Mouse (Mus musculus): ENCODE results near the gene Rbfox1.

The Rbfox1 gene

GRCm38 (mm10) chr16:7099506-7100300 lies 1214.5 kb downstream of the Rbfox1 start:
- peak; percentile 76 for DNase-seq

- DNase-seq = peak; percentile 41
Observed at GRCm38 (mm10) chr16:7102486-7102885, 1217.3 kb downstream of the Rbfox1 start.

GRCm38 (mm10) chr16:7103301-7103700 lies 1218.1 kb downstream of the Rbfox1 start:
- no peak for DNase-seq

GRCm38 (mm10) chr16:7106450-7107015 lies 1221.4 kb downstream of the Rbfox1 start:
- DNase-seq = no peak

- DNase-seq = no peak
Observed at GRCm38 (mm10) chr16:7115945-7116344, 1230.8 kb downstream of the Rbfox1 start.

GRCm38 (mm10) chr16:7129591-7129990 lies 1244.4 kb downstream of the Rbfox1 start:
- no peak for DNase-seq

GRCm38 (mm10) chr16:7132434-7132833 lies 1247.3 kb downstream of the Rbfox1 start:
- DNase-seq = no peak

- DNase-seq = no peak
Observed at GRCm38 (mm10) chr16:7136971-7137370, 1251.8 kb downstream of the Rbfox1 start.

GRCm38 (mm10) chr16:7139480-7139879 lies 1254.3 kb downstream of the Rbfox1 start:
- no peak for DNase-seq

GRCm38 (mm10) chr16:7140909-7141308 lies 1255.8 kb downstream of the Rbfox1 start:
- no peak for DNase-seq

- no peak for DNase-seq
Observed at GRCm38 (mm10) chr16:7145505-7145904, 1260.3 kb downstream of the Rbfox1 start.

GRCm38 (mm10) chr16:7146454-7146853 lies 1261.3 kb downstream of the Rbfox1 start:
- DNase-seq = no peak

- peak; percentile 20 for DNase-seq
Observed at GRCm38 (mm10) chr16:7147884-7148283, 1262.7 kb downstream of the Rbfox1 start.

GRCm38 (mm10) chr16:7149106-7149899 lies 1264.1 kb downstream of the Rbfox1 start:
- DNase-seq = no peak

- no peak for DNase-seq
Observed at GRCm38 (mm10) chr16:7150201-7150791, 1265.1 kb downstream of the Rbfox1 start.

- DNase-seq = no peak
Observed at GRCm38 (mm10) chr16:7152401-7152800, 1267.2 kb downstream of the Rbfox1 start.

GRCm38 (mm10) chr16:7154671-7155070 lies 1269.5 kb downstream of the Rbfox1 start:
- DNase-seq = no peak

GRCm38 (mm10) chr16:7158856-7159826 lies 1274.0 kb downstream of the Rbfox1 start:
- DNase-seq = no peak

GRCm38 (mm10) chr16:7159827-7160217 lies 1274.7 kb downstream of the Rbfox1 start:
- no peak for DNase-seq

- DNase-seq = no peak
Observed at GRCm38 (mm10) chr16:7162168-7162567, 1277.0 kb downstream of the Rbfox1 start.

- no peak for DNase-seq
Observed at GRCm38 (mm10) chr16:7163688-7164087, 1278.5 kb downstream of the Rbfox1 start.

GRCm38 (mm10) chr16:7164153-7164737 lies 1279.1 kb downstream of the Rbfox1 start:
- no peak for DNase-seq

Measured in cerebellum, adult 11 months (tissue).